Mouse (Mus musculus) cerebellum, adult 2 months (tissue): Measurements from ENCODE around the gene Pdpn.

Source experiments
- CTCF ChIP-seq: fragments of 200-500 bp; IDR thresholded peaks from 2 replicates; pipeline ENCODE4 v1.5.1; 2011; ENCODE audit warnings: low read depth, mild to moderate bottlenecking, control low read depth, low read length, moderate library complexity, borderline replicate concordance; ENCODE audit not compliant: insufficient read depth
- POLR2A ChIP-seq: fragments of 200-500 bp; IDR thresholded peaks from 2 replicates; pipeline ENCODE4 v1.6.1; 2011; ENCODE audit warnings: low read length, control low read depth, borderline replicate concordance; ENCODE audit not compliant: insufficient read depth

DNA sequence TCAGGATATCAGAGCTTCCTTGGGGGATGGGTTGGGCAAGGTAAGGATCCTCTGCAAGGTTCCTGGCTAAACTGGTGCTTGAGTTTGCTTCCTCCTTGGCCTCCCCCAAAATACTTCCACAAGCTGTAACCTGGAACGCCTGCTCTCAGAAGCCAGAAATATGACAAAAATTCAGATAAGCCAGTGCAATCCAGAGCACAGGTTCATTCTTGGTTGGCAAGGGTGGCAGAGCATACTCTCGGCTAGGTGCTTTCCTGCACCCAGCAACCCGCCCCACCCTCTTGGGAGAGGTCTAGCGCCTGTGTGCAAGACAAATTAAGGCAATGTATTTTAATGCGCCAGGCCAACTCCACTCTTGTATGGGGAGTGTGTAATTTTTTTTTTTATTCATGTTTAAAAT is 3.2 kb downstream of the Pdpn start:
- TF ChIP-seq POLR2A (no peak), CTCF (no peak)
